Mouse (Mus musculus) heart, embryonic 14.5 days (tissue): ENCODE results near the gene Hnrnpc. TPM values are rescaled to one million over a fixed set of nuclear protein-coding genes. Genes with fewer than 3 reads are reported as not detected.
"Not testable (repeated sequence)": the region's sequence is repeated elsewhere in the genome, so short reads cannot be mapped to it uniquely, and the experiment has no call there.

ENCODE experiments used
- ATAC-seq: fragments of 200-750 bp; cut with Nextera tagmentation; 2 replicates; pipeline ENCODE4 v1.8.0; 2017; ENCODE audit warnings: low read depth, moderate TSS enrichment; ENCODE audit not compliant: insufficient number of reproducible peaks, insufficient read depth, low FRiP score
- H3K27ac ChIP-seq, 2 experiments: fragments of 200-500 bp in 1 of 2; fragments of 300-500 bp in 1 of 2; sonication (generic) in 1 of 2; replicated peaks in 1 of 2; 2 replicates each; pipeline ENCODE4 v1.5.1; 2012 to 2014; ENCODE audit warnings: low read depth in 2 of 2, low read length in 2 of 2, control low read depth in 1 of 2, mild to moderate bottlenecking in 1 of 2, mixed read lengths in 1 of 2; ENCODE audit not compliant: control insufficient read depth in 1 of 2, insufficient read depth in 1 of 2
- H3K27me3 ChIP-seq: fragments of 300-500 bp; sonication (generic); 2 replicates; pipeline ENCODE4 v1.6.1; 2014; ENCODE audit warnings: mild to moderate bottlenecking, low read length, control low read depth; ENCODE audit not compliant: control insufficient read depth, insufficient read depth
- H3K36me3 ChIP-seq: fragments of 300-500 bp; sonication (generic); 2 replicates; pipeline ENCODE4 v1.6.1; 2014; ENCODE audit warnings: mild to moderate bottlenecking, control low read depth, low read length, mixed read lengths; ENCODE audit not compliant: control insufficient read depth, insufficient read depth
- H3K4me1 ChIP-seq, 2 experiments: fragments of 200-500 bp in 1 of 2; fragments of 300-500 bp in 1 of 2; sonication (generic) in 1 of 2; 2 replicates each; pipeline ENCODE4 v1.6.1; 2012 to 2014; ENCODE audit warnings: low read length in 2 of 2, control low read depth in 1 of 2, mixed read lengths in 1 of 2; ENCODE audit not compliant: control insufficient read depth in 2 of 2, insufficient read depth in 2 of 2
- H3K4me2 ChIP-seq: fragments of 300-500 bp; sonication (generic); 2 replicates; pipeline ENCODE4 v1.6.1; 2014; ENCODE audit warnings: mild to moderate bottlenecking, low read length
- H3K4me3 ChIP-seq, 2 experiments: fragments of 200-500 bp in 1 of 2; fragments of 300-500 bp in 1 of 2; sonication (generic) in 1 of 2; 2 replicates each; pipeline ENCODE4 v1.5.1; 2012 to 2014; ENCODE audit warnings: low read length in 2 of 2, mild to moderate bottlenecking in 2 of 2, control low read depth in 1 of 2, low read depth in 1 of 2, moderate library complexity in 1 of 2; ENCODE audit not compliant: control insufficient read depth in 1 of 2, insufficient read depth in 1 of 2
- H3K9ac ChIP-seq: fragments of 300-500 bp; sonication (generic); 2 replicates; pipeline ENCODE4 v1.6.1; 2014; ENCODE audit warnings: mild to moderate bottlenecking, low read length
- H3K9me3 ChIP-seq: fragments of 300-500 bp; sonication (generic); 2 replicates; pipeline ENCODE4 v1.6.1; 2016; ENCODE audit warnings: low read length, control low read depth; ENCODE audit not compliant: control insufficient read depth
- WGBS: fragments of 180-500 bp; shearing (Covaris S2); extraction: QIAGEN DNeasy Blood & Tissue Kit; methylation state at CpG from one replicate; pipeline ENCODE4 v1.1.7; 2014; 5-methylcytosine and 5-hydroxymethylcytosine counted together
- polyA plus RNA-seq: library from polyadenylated mRNA; unstranded; fragments of >200 nt; fragmentation: Nextera tagmentation; extraction: Ambion mirVana; gene quantifications from 2 replicates; pipeline ENCODE4 v1.2.1, GENCODE M21; 2014

The Hnrnpc gene
- polyA plus RNA-seq, 1 experiment from 2014 or later = 352 TPM

- Histone ChIP-seq H3K36me3 (peaks cover 89% of the 10 kb centered on the region), H3K4me1 (no peaks in the 10 kb centered on the region), H3K27me3 (no peaks in the 10 kb centered on the region), H3K4me2 (no peak overlapping the region), H3K27ac (no peak overlapping the region), H3K4me3 (no peak overlapping the region), H3K9me3 (no peaks in the 10 kb centered on the region), H3K9ac (no peak overlapping the region)
- no peak for ATAC-seq
These were observed 20.7 kb downstream of the Hnrnpc start for GRCm38 (mm10) chr14:52083083-52083482.

DNA sequence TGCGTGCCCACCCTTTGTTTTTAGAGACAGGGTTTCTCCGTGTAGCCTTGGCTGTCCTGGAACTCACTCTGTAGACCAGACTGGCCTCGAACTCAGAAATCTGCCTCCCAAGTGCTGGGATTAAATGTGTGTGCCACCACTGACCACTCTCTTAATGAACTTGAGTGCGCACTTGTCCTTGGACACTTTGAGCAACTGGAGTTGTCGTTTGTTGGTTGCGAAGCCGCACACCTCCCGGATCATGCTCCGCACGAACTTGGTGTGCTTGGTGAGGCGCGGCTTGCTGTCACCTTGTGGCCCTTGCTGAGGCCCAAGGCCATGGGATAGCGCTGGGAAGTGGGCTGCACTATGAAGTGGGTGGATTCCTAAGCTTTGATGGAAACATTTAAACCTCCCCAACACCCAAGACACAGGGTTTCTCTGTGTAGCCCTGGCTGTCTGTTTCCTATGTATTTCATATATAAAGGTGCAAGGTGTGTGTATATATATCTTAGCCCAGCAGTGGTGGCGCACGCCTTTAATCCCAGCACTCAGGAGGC, 32.2 kb downstream of the Hnrnpc start:
- Histone ChIP-seq H3K4me2 (no peak overlapping the region), H3K9me3 (no peaks in the 10 kb centered on the region), H3K27ac (no peak overlapping the region), H3K4me3 (no peak overlapping the region), H3K27me3 (no peaks in the 10 kb centered on the region), H3K36me3 (peaks cover 67% of the 10 kb centered on the region), H3K4me1 (no peaks in the 10 kb centered on the region), H3K9ac (no peak overlapping the region)
- no peak for ATAC-seq
- WGBS = 93% methylated on average over 15 of the region's 15 CpGs

GRCm38 (mm10) chr14:52066135-52066534, 37.7 kb downstream of the Hnrnpc start:
- Histone ChIP-seq H3K36me3 (peaks cover 11% of the 10 kb centered on the region), H3K9me3 (no peaks in the 10 kb centered on the region), H3K9ac (no peak overlapping the region), H3K27ac (no peak overlapping the region), H3K4me2 (no peak overlapping the region), H3K4me1 (no peaks in the 10 kb centered on the region), H3K27me3 (no peaks in the 10 kb centered on the region), H3K4me3 (no peak overlapping the region)
- 51% methylated on average over 4 of the region's 4 CpGs for WGBS
- ATAC-seq = no peak

DNA sequence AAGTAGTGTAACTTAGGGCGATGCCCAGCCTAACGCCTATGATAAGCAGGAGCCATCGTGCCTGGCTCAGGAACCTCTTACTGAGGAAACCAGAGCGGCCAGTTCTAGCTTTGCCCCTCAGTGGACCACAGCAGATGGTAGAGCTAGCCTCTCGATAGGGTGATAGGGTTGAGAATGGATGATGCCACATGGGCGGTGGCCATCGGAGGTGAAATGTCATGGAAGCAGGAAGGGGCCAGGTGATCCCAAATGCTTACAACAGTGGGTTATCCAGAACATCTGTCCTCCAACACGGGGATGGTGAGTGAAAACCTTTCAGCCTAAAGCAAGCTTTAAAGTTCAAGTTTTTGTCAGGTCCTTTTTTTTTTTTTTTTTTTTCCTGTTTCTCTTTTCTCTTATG, 42.0 kb downstream of the Hnrnpc start:
- H3K4me2 ChIP-seq = no peak overlapping the region
- 77% methylated on average over 8 of the region's 8 CpGs for WGBS
- H3K9ac ChIP-seq = no peak overlapping the region
- H3K27ac ChIP-seq = no peak overlapping the region
- H3K4me1 ChIP-seq = no peaks in the 10 kb centered on the region
- H3K4me3 ChIP-seq = no peak overlapping the region
- H3K36me3 ChIP-seq = no peaks in the 10 kb centered on the region
- no peak for ATAC-seq
- H3K9me3 ChIP-seq = no peaks in the 10 kb centered on the region
- no peaks in the 10 kb centered on the region for H3K27me3 ChIP-seq

GRCm38 (mm10) chr14:52060800-52061199, 43.0 kb downstream of the Hnrnpc start:
- H3K27me3 ChIP-seq = no peaks in the 10 kb centered on the region
- no peak overlapping the region for H3K4me3 ChIP-seq
- H3K9me3 ChIP-seq = no peaks in the 10 kb centered on the region
- H3K4me2 ChIP-seq = no peak overlapping the region
- H3K36me3 ChIP-seq = no peaks in the 10 kb centered on the region
- H3K27ac ChIP-seq = no peak overlapping the region
- no peaks in the 10 kb centered on the region for H3K4me1 ChIP-seq
- 62% methylated on average over 1 of the region's 1 CpGs for WGBS
- H3K9ac ChIP-seq = no peak overlapping the region
- ATAC-seq = no peak

GRCm38 (mm10) chr14:52059982-52060381, 43.8 kb downstream of the Hnrnpc start:
- no peak for ATAC-seq
- H3K4me2 ChIP-seq = no peak overlapping the region
- H3K36me3 ChIP-seq = no peaks in the 10 kb centered on the region
- no peak overlapping the region for H3K9ac ChIP-seq
- no peaks in the 10 kb centered on the region for H3K9me3 ChIP-seq
- H3K27ac ChIP-seq = no peak overlapping the region
- no peaks in the 10 kb centered on the region for H3K4me1 ChIP-seq
- WGBS = 61% methylated on average over 4 of the region's 4 CpGs
- H3K27me3 ChIP-seq = no peaks in the 10 kb centered on the region
- no peak overlapping the region for H3K4me3 ChIP-seq

DNA sequence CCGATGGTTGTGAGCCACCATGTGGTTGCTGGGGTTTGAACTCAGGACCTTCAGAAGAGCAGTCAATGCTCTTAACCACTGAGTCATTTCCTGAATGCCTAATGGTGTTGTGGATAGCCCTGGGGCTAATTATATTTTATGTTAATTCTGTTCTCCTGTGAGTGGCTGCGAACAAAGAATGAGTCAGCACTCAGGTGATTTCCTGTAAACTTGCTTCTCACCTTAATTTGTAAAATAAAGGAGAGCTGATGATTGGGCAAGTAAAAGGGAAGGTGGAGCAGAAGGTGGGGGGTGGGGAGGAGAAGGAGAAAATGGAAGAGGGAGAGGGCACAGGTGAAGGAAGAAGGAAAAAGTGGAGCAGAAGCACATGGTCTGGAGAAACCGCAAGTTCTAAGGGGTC, 51.1 kb downstream of the Hnrnpc start:
- H3K9ac ChIP-seq, H3K27me3 ChIP-seq, H3K4me2 ChIP-seq, H3K9me3 ChIP-seq, ATAC-seq, H3K4me3 ChIP-seq, H3K4me1 ChIP-seq, H3K27ac ChIP-seq, H3K36me3 ChIP-seq: not testable (repeated sequence)
- WGBS = 83% methylated on average over 3 of the region's 3 CpGs

DNA sequence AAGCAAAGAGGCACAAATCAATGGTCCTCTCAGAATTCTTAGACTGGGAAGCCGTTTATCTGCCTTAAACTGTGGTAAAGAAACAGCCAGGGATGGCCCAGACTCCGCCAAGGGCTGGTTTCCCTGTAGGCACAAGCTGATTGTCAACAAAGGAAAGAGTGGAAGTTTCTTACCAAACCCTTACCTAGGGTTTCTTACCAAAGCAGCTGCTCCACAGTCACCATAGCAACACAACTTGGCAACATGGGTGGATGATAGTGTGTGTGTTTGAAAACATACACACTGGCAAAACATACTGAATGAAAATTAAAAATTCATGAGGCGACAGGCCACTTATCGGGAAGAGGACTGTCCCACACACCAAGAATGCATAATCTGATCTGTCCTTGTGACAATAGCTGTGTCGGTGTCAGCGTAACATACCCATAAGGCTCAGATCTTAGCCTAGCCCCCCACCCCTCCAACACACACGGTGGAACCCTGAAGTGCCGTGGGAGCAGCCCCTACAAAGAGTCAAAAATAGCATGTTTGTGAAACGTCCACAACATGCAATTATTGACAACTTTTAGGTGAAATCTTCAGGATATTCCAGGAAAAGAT, 57.8 kb downstream of the Hnrnpc start:
- ATAC-seq = no peak
- Histone ChIP-seq H3K9me3 (no peaks in the 10 kb centered on the region), H3K9ac (no peak overlapping the region), H3K27ac (no peak overlapping the region), H3K27me3 (no peaks in the 10 kb centered on the region), H3K4me2 (no peak overlapping the region), H3K36me3 (no peaks in the 10 kb centered on the region), H3K4me1 (no peaks in the 10 kb centered on the region), H3K4me3 (no peak overlapping the region)
- 75% methylated on average over 9 of the region's 9 CpGs for WGBS
